Mouse (Mus musculus) liver, adult 2 months (tissue): ENCODE results near the gene Wdr91.

Experiments used
- CTCF ChIP-seq: fragments of 200-500 bp; IDR thresholded peaks from 2 replicates; pipeline ENCODE4 v1.5.1; 2011; ENCODE audit warnings: low read depth, low read length, control low read depth
- POLR2A ChIP-seq: fragments of 200-500 bp; IDR thresholded peaks from 2 replicates; pipeline ENCODE4 v1.6.1; 2011; ENCODE audit warnings: low read length, control low read depth; ENCODE audit not compliant: insufficient read depth; ENCODE audit errors: extremely low read depth

DNA sequence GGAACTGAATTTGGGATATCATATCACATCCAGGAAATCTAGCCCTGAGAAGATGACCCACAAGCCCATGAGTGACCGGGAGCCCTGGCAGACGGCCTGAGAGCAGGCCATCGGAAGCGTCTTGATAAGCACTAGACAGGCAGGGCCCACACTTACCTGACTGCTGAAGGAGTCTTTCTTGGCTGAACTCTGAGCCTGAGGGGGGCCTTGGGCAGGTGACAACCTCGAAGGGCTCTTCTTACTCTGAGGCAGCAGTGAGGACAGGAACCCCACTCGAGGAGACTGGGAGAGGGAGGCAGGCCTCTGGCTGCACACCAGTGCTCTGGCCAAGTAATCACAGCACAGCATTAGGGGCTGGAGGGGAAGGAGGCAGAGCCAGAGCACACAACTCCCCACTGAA, 6.3 kb downstream of the Wdr91 start:
- TF ChIP-seq CTCF (no peak), POLR2A (no peak)
